ENCODE assay signal across 21 mouse cellular contexts in the genomic region with DNA sequence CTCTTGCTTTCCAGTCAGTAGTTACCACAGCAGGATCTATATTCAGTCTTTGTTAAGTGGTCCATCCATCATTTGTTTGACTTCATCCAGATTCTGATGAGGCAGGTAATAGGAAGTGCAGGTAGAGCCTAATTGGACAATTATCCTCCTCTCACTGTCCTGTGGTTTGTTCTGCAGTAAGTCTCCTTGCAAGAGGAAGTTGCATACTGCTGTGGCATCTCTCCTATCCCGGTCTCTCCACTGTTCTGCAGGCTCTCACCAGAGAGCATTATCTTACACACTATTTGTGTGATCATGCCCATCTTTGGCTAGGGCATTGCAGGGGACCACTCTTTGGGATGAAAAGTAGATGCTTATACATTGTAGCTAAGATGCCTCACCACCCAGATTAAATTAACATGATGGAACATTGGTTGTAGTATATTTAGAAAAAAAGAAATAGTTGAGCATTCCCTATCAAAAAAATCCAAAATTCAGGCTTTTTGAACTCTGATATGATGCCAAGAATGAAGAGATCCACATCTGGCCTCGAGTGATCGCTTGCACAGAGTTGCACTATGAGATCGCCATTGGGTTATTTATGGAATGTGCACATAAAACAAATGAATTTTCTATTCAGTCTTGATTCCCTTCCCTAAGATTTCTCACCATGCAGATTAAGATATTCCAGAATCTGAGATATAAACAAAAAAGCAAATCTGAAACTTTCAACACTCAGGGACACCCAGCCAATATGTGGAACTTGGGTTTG.
"Had no signal": no experiment of that assay in that cellular context is flagged by ENCODE, and none has a peak within 500 bp of the region (broad histone marks: within the 10 kb centered on the region; RNA-seq: fewer than 3 reads in every experiment).

No protein-coding gene starts in this region.

- H3K27me3 ChIP-seq: neural tube, embryonic 12.5 days; neural tube, embryonic 15.5 days had no signal

- H3K4me1 ChIP-seq: neural tube, embryonic 12.5 days had no signal

- DNase-seq: kidney, adult 18-20 months; kidney, adult 9 months; kidney, postnatal 25 days; layer of hippocampus, postnatal 36 days; liver, postnatal 0 days; lung, embryonic 14.5 days; midbrain, embryonic 14.5 days; retina, postnatal 1 day; right cerebral cortex, postnatal 25 days; thymus, adult 18-20 months; thymus, postnatal 36 days had no signal

- ATAC-seq: liver, postnatal 0 days; lung, postnatal 0 days had no signal

- H3K9ac ChIP-seq: liver, embryonic 14.5 days; liver, postnatal 0 days; lung, embryonic 14.5 days; neural tube, embryonic 12.5 days; neural tube, embryonic 15.5 days had no signal

- H3K27ac ChIP-seq: kidney, postnatal 0 days; layer of hippocampus, adult 2 months; left cerebral cortex, adult 2 months; liver, embryonic 14.5 days; macrophage; neural tube, embryonic 12.5 days; neural tube, embryonic 15.5 days had no signal

- H3K36me3 ChIP-seq: neural tube, embryonic 12.5 days; neural tube, embryonic 15.5 days had no signal

- H3K9me3 ChIP-seq: neural tube, embryonic 12.5 days; neural tube, embryonic 15.5 days had no signal

- H3K4me3 ChIP-seq: layer of hippocampus, adult 2 months; left cerebral cortex, adult 2 months; neural tube, embryonic 12.5 days; neural tube, embryonic 15.5 days had no signal

- H3K4me2 ChIP-seq: liver, embryonic 11.5 days; lung, embryonic 14.5 days; midbrain, embryonic 11.5 days; neural tube, embryonic 12.5 days; neural tube, embryonic 15.5 days had no signal
